Mouse (Mus musculus) bone marrow macrophage, adult 2 months (primary cell): ENCODE data around the gene Olfr1215.

Source experiments
- CTCF ChIP-seq: IDR thresholded peaks from 2 replicates; pipeline ENCODE4 v1.5.1; 2012; ENCODE audit warnings: low read depth, mild to moderate bottlenecking, low read length, moderate library complexity
- POLR2A ChIP-seq: IDR thresholded peaks from 2 replicates; pipeline ENCODE4 v1.6.1; 2012; ENCODE audit warnings: mild to moderate bottlenecking, low read depth, low read length, borderline replicate concordance

DNA sequence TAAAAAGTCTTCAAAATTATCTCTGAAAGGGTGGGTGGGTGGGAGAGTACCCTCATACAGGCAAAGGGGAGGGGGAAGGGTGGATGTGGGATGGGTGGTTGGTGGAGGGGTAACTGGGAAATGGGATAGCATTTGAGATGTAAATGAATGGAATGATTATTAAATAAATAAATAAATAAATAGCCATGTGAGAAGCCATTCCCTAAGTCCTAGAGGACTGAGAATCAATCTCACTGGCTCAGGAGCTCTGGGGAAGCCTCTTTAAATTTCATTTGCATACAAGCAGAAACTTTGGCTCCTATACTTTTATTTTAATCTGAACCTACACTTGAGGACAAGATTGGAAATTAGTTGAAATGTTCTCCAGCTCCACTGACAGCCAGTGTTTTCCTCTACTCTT, 53.1 kb downstream of the Olfr1215 start, which contains the start of gene Olfr1212:
- TF ChIP-seq CTCF (no peak), POLR2A (no peak)
